Mouse (Mus musculus) MEL (cell line): ENCODE measurements around the gene Ccdc12.

Experiments used
- BHLHE40 ChIP-seq: IDR thresholded peaks from 2 replicates; pipeline ENCODE4 v1.6.1; 2012; ENCODE audit warnings: low read depth, mild to moderate bottlenecking, inconsistent platforms, low read length, improper control_type of control experiment, borderline replicate concordance
- CTCF ChIP-seq, 3 experiments: IDR thresholded peaks in 2 of 3; conservative IDR thresholded peaks in 1 of 3; 2 replicates each; pipeline ENCODE4 v1.5.1; 2011 to 2012; ENCODE audit warnings: low read length in 3 of 3, low read depth in 2 of 3, mild to moderate bottlenecking in 2 of 3, improper control_type of control experiment in 1 of 3, inconsistent platforms in 1 of 3, mixed read lengths in 1 of 3, moderate library complexity in 1 of 3; ENCODE audit not compliant: control insufficient read depth in 1 of 3, insufficient read depth in 1 of 3, poor library complexity in 1 of 3, severe bottlenecking in 1 of 3
- EP300 ChIP-seq, 2 experiments: IDR thresholded peaks; 2 replicates each; pipeline ENCODE4 v1.6.1; 2011; ENCODE audit warnings: improper control_type of control experiment in 2 of 2, low read length in 2 of 2, low read depth in 1 of 2, mild to moderate bottlenecking in 1 of 2
- MAZ ChIP-seq: IDR thresholded peaks from 2 replicates; pipeline ENCODE4 v1.6.1; 2012; ENCODE audit warnings: low read depth, mild to moderate bottlenecking, inconsistent platforms, low read length, improper control_type of control experiment
- MEF2A ChIP-seq: IDR thresholded peaks from 2 replicates; pipeline ENCODE4 v1.6.1; 2014; ENCODE audit warnings: low read depth, mild to moderate bottlenecking, inconsistent platforms, low read length, improper control_type of control experiment; ENCODE audit not compliant: poor library complexity, insufficient replicate concordance, severe bottlenecking; ENCODE audit errors: extremely low read depth
- MXI1 ChIP-seq: IDR thresholded peaks from 2 replicates; pipeline ENCODE4 v1.6.1; 2011; ENCODE audit warnings: mild to moderate bottlenecking, low read depth, low read length, improper control_type of control experiment
- MYC ChIP-seq: IDR thresholded peaks from 2 replicates; pipeline ENCODE4 v1.6.1; 2011; ENCODE audit warnings: low read depth, mild to moderate bottlenecking, low read length, improper control_type of control experiment, moderate library complexity
- POLR2A ChIP-seq, 2 experiments: IDR thresholded peaks; 2 replicates each; pipeline ENCODE4 v1.6.1; 2011 to 2012; ENCODE audit warnings: low read length in 2 of 2, mild to moderate bottlenecking in 2 of 2, control low read depth in 1 of 2, improper control_type of control experiment in 1 of 2, low read depth in 1 of 2, moderate library complexity in 1 of 2; ENCODE audit not compliant: control insufficient read depth in 1 of 2, insufficient read depth in 1 of 2, poor library complexity in 1 of 2
- POLR2AphosphoS5 ChIP-seq: IDR thresholded peaks from 2 replicates; pipeline ENCODE4 v1.6.1; 2012; ENCODE audit warnings: low read depth, borderline replicate concordance, mild to moderate bottlenecking, inconsistent platforms, low read length, moderate library complexity, mixed read lengths
- RAD21 ChIP-seq: IDR thresholded peaks from 2 replicates; pipeline ENCODE4 v1.6.1; 2011; ENCODE audit warnings: mild to moderate bottlenecking, low read depth, low read length, improper control_type of control experiment
- TCF12 ChIP-seq: IDR thresholded peaks from 2 replicates; pipeline ENCODE4 v1.6.1; 2014; ENCODE audit warnings: low read depth, mild to moderate bottlenecking, inconsistent platforms, low read length, improper control_type of control experiment, moderate library complexity
- ZC3H11A ChIP-seq: IDR thresholded peaks from 2 replicates; pipeline ENCODE4 v1.6.1; 2012; ENCODE audit warnings: low read depth, mild to moderate bottlenecking, inconsistent platforms, low read length, improper control_type of control experiment
- ZNF384 ChIP-seq: IDR thresholded peaks from 2 replicates; pipeline ENCODE4 v1.6.1; 2012; ENCODE audit warnings: low read depth, mild to moderate bottlenecking, inconsistent platforms, low read length, improper control_type of control experiment

DNA sequence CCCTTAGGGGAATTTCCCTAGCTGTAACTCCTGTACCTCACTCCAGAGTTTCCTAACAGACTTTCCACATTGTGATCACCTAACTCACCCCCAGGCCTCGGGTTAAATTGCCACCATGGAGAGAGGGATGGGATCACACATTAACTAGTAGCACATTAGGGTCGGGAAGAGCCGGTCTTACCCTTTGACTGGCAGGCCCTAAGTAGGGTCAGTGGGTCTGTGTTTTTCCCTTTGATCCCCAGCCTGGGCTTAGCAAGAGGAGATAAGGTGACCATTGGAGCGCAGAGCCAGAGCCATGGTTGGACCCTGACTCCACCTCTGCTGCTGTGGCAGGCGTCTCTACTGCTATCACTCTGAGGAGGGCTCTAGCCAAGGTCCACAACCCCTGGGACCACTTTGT, 89.4 kb downstream of the Ccdc12 start:
- no peak for TF ChIP-seq RAD21
- TF ChIP-seq MAZ: no peak
- no peak for TF ChIP-seq TCF12
- no peak for TF ChIP-seq BHLHE40
- no peak for TF ChIP-seq ZC3H11A
- no peak for TF ChIP-seq EP300 (IDR thresholded peaks at IDR 0.05; ENCODE audit: low read depth in 1 of 2, low read length in 2 of 2)
- TF ChIP-seq POLR2AphosphoS5: no peak
- TF ChIP-seq CTCF (IDR thresholded peaks at IDR 0.05 in 2 of 3, conservative IDR thresholded peaks at IDR 0.05 in 1 of 3; ENCODE audit: control insufficient read depth in 1 of 3, insufficient read depth in 1 of 3, low read depth in 2 of 3, low read length in 3 of 3, poor library complexity in 1 of 3, severe bottlenecking in 1 of 3): no peak
- no peak for TF ChIP-seq MXI1
- no peak for TF ChIP-seq MYC
- no peak for TF ChIP-seq ZNF384
- no peak for TF ChIP-seq POLR2A (IDR thresholded peaks at IDR 0.05; ENCODE audit: control insufficient read depth in 1 of 2, insufficient read depth in 1 of 2, low read depth in 1 of 2, low read length in 2 of 2, poor library complexity in 1 of 2)
- no peak for TF ChIP-seq MEF2A
